Mouse (Mus musculus) forebrain, postnatal 0 days (tissue): ENCODE measurements around the gene Galnt18. TPM values are rescaled to one million over a fixed set of nuclear protein-coding genes. Genes with fewer than 3 reads are reported as not detected.

Experiments used
- ATAC-seq: fragments of 200-750 bp; cut with Nextera tagmentation; 2 replicates; pipeline ENCODE4 v1.8.0; 2017; ENCODE audit warnings: mild to moderate bottlenecking, moderate library complexity
- DNase-seq: peaks from one replicate; pipeline ENCODE4 v3.0.0-alpha.2; 2015
- H3K27ac ChIP-seq: fragments of 300-500 bp; sonication (generic); 2 replicates; pipeline ENCODE4 v1.5.1; 2014; ENCODE audit warnings: low read depth, mild to moderate bottlenecking, antibody characterized with exemption, low read length, moderate library complexity, mixed read lengths
- H3K27me3 ChIP-seq: fragments of 300-500 bp; sonication (generic); 2 replicates; pipeline ENCODE4 v1.6.1; 2014; ENCODE audit warnings: mild to moderate bottlenecking, low read length, mixed read lengths; ENCODE audit not compliant: insufficient read depth
- H3K36me3 ChIP-seq: fragments of 300-500 bp; sonication (generic); 2 replicates; pipeline ENCODE4 v1.6.1; 2014; ENCODE audit warnings: mild to moderate bottlenecking, moderate library complexity; ENCODE audit not compliant: insufficient read depth
- H3K4me1 ChIP-seq: fragments of 300-500 bp; sonication (generic); 2 replicates; pipeline ENCODE4 v1.6.1; 2014; ENCODE audit warnings: antibody characterized with exemption; ENCODE audit not compliant: insufficient read depth
- H3K4me2 ChIP-seq: fragments of 300-500 bp; sonication (generic); 2 replicates; pipeline ENCODE4 v1.6.1; 2014; ENCODE audit warnings: low read depth, mild to moderate bottlenecking, moderate library complexity
- H3K4me3 ChIP-seq: fragments of 300-500 bp; sonication (generic); 2 replicates; pipeline ENCODE4 v1.5.1; 2014; ENCODE audit warnings: low read depth, low read length, mixed read lengths
- H3K9ac ChIP-seq: fragments of 300-500 bp; sonication (generic); 2 replicates; pipeline ENCODE4 v1.6.1; 2014; ENCODE audit warnings: mild to moderate bottlenecking
- H3K9me3 ChIP-seq: fragments of 300-500 bp; sonication (generic); 2 replicates; pipeline ENCODE4 v1.6.1; 2016; ENCODE audit warnings: low read length
- CTCF ChIP-seq: sonication (generic); IDR thresholded peaks from 2 replicates; pipeline ENCODE4 v1.5.1; 2016; ENCODE audit warnings: antibody characterized with exemption, control low read depth, low read depth
- WGBS: fragments of 180-500 bp; shearing (Covaris S2); extraction: QIAGEN DNeasy Blood & Tissue Kit; methylation state at CpG from one replicate; pipeline ENCODE4 v1.1.7; 2014; 5-methylcytosine and 5-hydroxymethylcytosine counted together
- polyA plus RNA-seq: library from polyadenylated mRNA; unstranded; fragments of >200 nt; fragmentation: Nextera tagmentation; extraction: Ambion mirVana; gene quantifications from 2 replicates; pipeline ENCODE4 v1.2.1, GENCODE M21; 2015
- total RNA-seq: library from RNA; depleted of rRNA; stranded (reverse); fragments of >200 nt; gene quantifications from 2 replicates; pipeline ENCODE4 v1.2.3, GENCODE M21; 2014

Gene Galnt18
- total and polyA plus RNA-seq, 2 experiments from 2014 or later = 18.0 to 22.0 TPM

GRCm38 (mm10) chr7:111515471-111515870 is 264.3 kb downstream of the Galnt18 start:
- 73% methylated on average over 2 of the region's 2 CpGs for WGBS
- Histone ChIP-seq H3K27me3 (no peaks in the 10 kb centered on the region), H3K9me3 (no peaks in the 10 kb centered on the region), H3K36me3 (no peaks in the 10 kb centered on the region), H3K4me3 (no peak overlapping the region), H3K27ac (no peak overlapping the region), H3K9ac (no peak overlapping the region), H3K4me2 (no peak overlapping the region), H3K4me1 (no peaks in the 10 kb centered on the region)
- DNase-seq (no peak), ATAC-seq (no peak)
- no peak for TF ChIP-seq CTCF

- no peak overlapping the region for H3K4me2 ChIP-seq
- 88% methylated on average over 2 of the region's 2 CpGs for WGBS
- no peak overlapping the region for H3K9ac ChIP-seq
- H3K9me3 ChIP-seq = no peaks in the 10 kb centered on the region
- H3K36me3 ChIP-seq = no peaks in the 10 kb centered on the region
- H3K27me3 ChIP-seq = no peaks in the 10 kb centered on the region
- DNase-seq (no peak), ATAC-seq (no peak; the same call in 1 of the 2 replicates)
- TF ChIP-seq CTCF = no peak
- no peaks in the 10 kb centered on the region for H3K4me1 ChIP-seq
- H3K4me3 ChIP-seq = no peak overlapping the region
- H3K27ac ChIP-seq = no peak overlapping the region
Observed at GRCm38 (mm10) chr7:111509167-111509854, 270.5 kb downstream of the Galnt18 start.

GRCm38 (mm10) chr7:111500616-111501015 is 279.2 kb downstream of the Galnt18 start:
- H3K9me3 ChIP-seq = no peaks in the 10 kb centered on the region
- H3K9ac ChIP-seq = no peak overlapping the region
- H3K4me1 ChIP-seq = no peaks in the 10 kb centered on the region
- TF ChIP-seq CTCF = no peak
- H3K27me3 ChIP-seq = no peaks in the 10 kb centered on the region
- ATAC-seq = no peak
- H3K4me3 ChIP-seq = no peak overlapping the region
- no peak for DNase-seq
- H3K4me2 ChIP-seq = no peak overlapping the region
- no peak overlapping the region for H3K27ac ChIP-seq
- H3K36me3 ChIP-seq = no peaks in the 10 kb centered on the region
- 27% methylated on average over 2 of the region's 2 CpGs for WGBS

GRCm38 (mm10) chr7:111499255-111499790 is 280.5 kb downstream of the Galnt18 start:
- Histone ChIP-seq H3K9me3 (no peaks in the 10 kb centered on the region), H3K27ac (no peak overlapping the region), H3K27me3 (no peaks in the 10 kb centered on the region), H3K4me2 (no peak overlapping the region), H3K9ac (no peak overlapping the region), H3K36me3 (no peaks in the 10 kb centered on the region), H3K4me3 (no peak overlapping the region), H3K4me1 (no peaks in the 10 kb centered on the region)
- WGBS = 62% methylated on average over 2 of the region's 2 CpGs
- no peak for TF ChIP-seq CTCF
- DNase-seq (no peak), ATAC-seq (no peak)

GRCm38 (mm10) chr7:111497191-111497590 is 282.6 kb downstream of the Galnt18 start:
- Histone ChIP-seq H3K9ac (no peak overlapping the region), H3K4me3 (no peak overlapping the region), H3K27me3 (no peaks in the 10 kb centered on the region), H3K27ac (no peak overlapping the region), H3K4me1 (no peaks in the 10 kb centered on the region), H3K9me3 (no peaks in the 10 kb centered on the region), H3K4me2 (no peak overlapping the region), H3K36me3 (no peaks in the 10 kb centered on the region)
- ATAC-seq (no peak), DNase-seq (no peak)
- WGBS = 66% methylated on average over 6 of the region's 6 CpGs
- no peak for TF ChIP-seq CTCF

GRCm38 (mm10) chr7:111492242-111492949 is 287.4 kb downstream of the Galnt18 start:
- Histone ChIP-seq H3K4me2 (no peak overlapping the region), H3K9me3 (no peaks in the 10 kb centered on the region), H3K9ac (no peak overlapping the region), H3K27me3 (no peaks in the 10 kb centered on the region), H3K36me3 (no peaks in the 10 kb centered on the region), H3K27ac (no peak overlapping the region), H3K4me1 (no peaks in the 10 kb centered on the region), H3K4me3 (no peak overlapping the region)
- 84% methylated on average over 5 of the region's 5 CpGs for WGBS
- ATAC-seq (no peak), DNase-seq (no peak)
- TF ChIP-seq CTCF = no peak

GRCm38 (mm10) chr7:111491566-111491965 is 288.2 kb downstream of the Galnt18 start:
- Histone ChIP-seq H3K9ac (no peak overlapping the region), H3K27ac (no peak overlapping the region), H3K27me3 (no peaks in the 10 kb centered on the region), H3K9me3 (no peaks in the 10 kb centered on the region), H3K4me2 (no peak overlapping the region), H3K36me3 (no peaks in the 10 kb centered on the region), H3K4me1 (no peaks in the 10 kb centered on the region), H3K4me3 (no peak overlapping the region)
- DNase-seq (no peak), ATAC-seq (no peak)
- TF ChIP-seq CTCF = no peak
- 92% methylated on average over 2 of the region's 2 CpGs for WGBS
